Mouse (Mus musculus) cerebellum, adult 8-10 months (tissue): Measurements from ENCODE around the gene Slc12a8.

ENCODE experiments used
- DNase-seq: peaks from one replicate; pipeline ENCODE4 v3.0.0; 2022

Gene Slc12a8

GRCm38 (mm10) chr16:33621836-33622235 lies 104.7 kb downstream of the Slc12a8 start:
- DNase-seq: no peak

GRCm38 (mm10) chr16:33624586-33624985 lies 107.5 kb downstream of the Slc12a8 start:
- no peak for DNase-seq

- DNase-seq: no peak
Measured at GRCm38 (mm10) chr16:33629539-33629938, 112.4 kb downstream of the Slc12a8 start.

GRCm38 (mm10) chr16:33635836-33636595 lies 118.9 kb downstream of the Slc12a8 start:
- no peak for DNase-seq

GRCm38 (mm10) chr16:33641779-33642178 lies 124.7 kb downstream of the Slc12a8 start:
- DNase-seq: no peak

GRCm38 (mm10) chr16:33653116-33653515 lies 136.0 kb downstream of the Slc12a8 start:
- no peak for DNase-seq

- no peak for DNase-seq
Measured at GRCm38 (mm10) chr16:33655443-33655842, 138.3 kb downstream of the Slc12a8 start.

- no peak for DNase-seq
Measured at GRCm38 (mm10) chr16:33657191-33657590, 140.1 kb downstream of the Slc12a8 start.

GRCm38 (mm10) chr16:33658121-33658520 lies 141.0 kb downstream of the Slc12a8 start:
- DNase-seq: no peak

GRCm38 (mm10) chr16:33659521-33659920 lies 142.4 kb downstream of the Slc12a8 start:
- no peak for DNase-seq

GRCm38 (mm10) chr16:33660125-33660524 lies 143.0 kb downstream of the Slc12a8 start:
- no peak for DNase-seq

- DNase-seq: no peak
Measured at GRCm38 (mm10) chr16:33662841-33663240, 145.7 kb downstream of the Slc12a8 start.

GRCm38 (mm10) chr16:33666226-33666625 lies 149.1 kb downstream of the Slc12a8 start:
- DNase-seq: no peak

- DNase-seq: no peak
Measured at GRCm38 (mm10) chr16:33666985-33667538, 149.9 kb downstream of the Slc12a8 start.

- no peak for DNase-seq
Measured at GRCm38 (mm10) chr16:33668448-33668847, 151.3 kb downstream of the Slc12a8 start.

- DNase-seq: no peak
Measured at GRCm38 (mm10) chr16:33669072-33669471, 151.9 kb downstream of the Slc12a8 start.

- peak; percentile 87 for DNase-seq
Measured at GRCm38 (mm10) chr16:33670340-33670739, 153.2 kb downstream of the Slc12a8 start.

- DNase-seq: no peak
Measured at GRCm38 (mm10) chr16:33670933-33671332, 153.8 kb downstream of the Slc12a8 start.

- DNase-seq: no peak
Measured at GRCm38 (mm10) chr16:33672188-33672587, 155.1 kb downstream of the Slc12a8 start.

GRCm38 (mm10) chr16:33672643-33673042 lies 155.5 kb downstream of the Slc12a8 start:
- no peak for DNase-seq

GRCm38 (mm10) chr16:33673530-33674109 lies 156.5 kb downstream of the Slc12a8 start:
- no peak for DNase-seq

- no peak for DNase-seq
Measured at GRCm38 (mm10) chr16:33675151-33675847, 158.2 kb downstream of the Slc12a8 start.

GRCm38 (mm10) chr16:33675848-33676184 lies 158.7 kb downstream of the Slc12a8 start:
- no peak for DNase-seq
